Mouse (Mus musculus): ENCODE results near the gene Mphosph9.
"Not testable (repeated sequence)": the region's sequence is repeated elsewhere in the genome, so short reads cannot be mapped to it uniquely, and the experiment has no call there.

Gene Mphosph9

GRCm38 (mm10) chr5:124236180-124236579, 91.6 kb downstream of the Mphosph9 start:
- DNase-seq (ENCODE audit: low spot score in 2 of 2) = no peak

- peak in 1 of 2 experiments; percentile 11 for DNase-seq (ENCODE audit: low spot score in 2 of 2)
Observed at GRCm38 (mm10) chr5:124234778-124235177, 93.0 kb downstream of the Mphosph9 start.

GRCm38 (mm10) chr5:124233874-124234661, 93.7 kb downstream of the Mphosph9 start:
- DNase-seq (ENCODE audit: low spot score in 2 of 2) = peak in 1 of 2 experiments; percentile 14

- peak in 1 of 2 experiments; percentile 36 for DNase-seq (ENCODE audit: low spot score in 2 of 2)
Observed at GRCm38 (mm10) chr5:124233144-124233465, 94.7 kb downstream of the Mphosph9 start.

- peak in 1 of 2 experiments; percentile 46 for DNase-seq (ENCODE audit: low spot score in 2 of 2)
Observed at GRCm38 (mm10) chr5:124232360-124233143, 95.2 kb downstream of the Mphosph9 start.

GRCm38 (mm10) chr5:124230461-124230860, 97.3 kb downstream of the Mphosph9 start:
- no peak for DNase-seq (ENCODE audit: low spot score in 2 of 2)

- no peak for DNase-seq (ENCODE audit: low spot score in 2 of 2)
Observed at GRCm38 (mm10) chr5:124227193-124227592, 100.6 kb downstream of the Mphosph9 start.

GRCm38 (mm10) chr5:124226494-124226893, 101.3 kb downstream of the Mphosph9 start:
- no peak for DNase-seq (ENCODE audit: low spot score in 2 of 2)

GRCm38 (mm10) chr5:124225891-124226290, 101.9 kb downstream of the Mphosph9 start:
- DNase-seq (ENCODE audit: low spot score in 2 of 2) = peak in 1 of 2 experiments; percentile 63

- no peak for DNase-seq (ENCODE audit: low spot score in 2 of 2)
Observed at GRCm38 (mm10) chr5:124224321-124225092, 103.3 kb downstream of the Mphosph9 start.

GRCm38 (mm10) chr5:124223574-124223973, 104.2 kb downstream of the Mphosph9 start:
- DNase-seq (ENCODE audit: low spot score in 2 of 2) = no peak

GRCm38 (mm10) chr5:124222696-124223095, 105.1 kb downstream of the Mphosph9 start:
- no peak for DNase-seq (ENCODE audit: low spot score in 2 of 2)

GRCm38 (mm10) chr5:124221736-124222040, 106.1 kb downstream of the Mphosph9 start:
- DNase-seq (ENCODE audit: low spot score in 2 of 2) = no peak

- DNase-seq (ENCODE audit: low spot score in 2 of 2) = no peak
Observed at GRCm38 (mm10) chr5:124221037-124221735, 106.6 kb downstream of the Mphosph9 start.

- DNase-seq (ENCODE audit: low spot score in 2 of 2) = no peak
Observed at GRCm38 (mm10) chr5:124220551-124220950, 107.2 kb downstream of the Mphosph9 start.

GRCm38 (mm10) chr5:124219431-124219830, 108.3 kb downstream of the Mphosph9 start:
- DNase-seq (ENCODE audit: low spot score in 2 of 2) = peak in 1 of 2 experiments; percentile 65

GRCm38 (mm10) chr5:124218986-124219385, 108.8 kb downstream of the Mphosph9 start:
- DNase-seq (ENCODE audit: low spot score in 2 of 2) = no peak

- no peak for DNase-seq (ENCODE audit: low spot score in 2 of 2)
Observed at GRCm38 (mm10) chr5:124217566-124218249, 110.1 kb downstream of the Mphosph9 start.

GRCm38 (mm10) chr5:124217092-124217491, 110.7 kb downstream of the Mphosph9 start:
- not testable (repeated sequence) for DNase-seq (ENCODE audit: low spot score in 2 of 2)

GRCm38 (mm10) chr5:124216403-124216802, 111.4 kb downstream of the Mphosph9 start:
- no peak for DNase-seq (ENCODE audit: low spot score in 2 of 2)

- DNase-seq (ENCODE audit: low spot score in 2 of 2) = no peak
Observed at GRCm38 (mm10) chr5:124215647-124216046, 112.1 kb downstream of the Mphosph9 start.
